Comparison of ENCODE assay signal across 19 mouse cellular contexts in the genomic region with DNA sequence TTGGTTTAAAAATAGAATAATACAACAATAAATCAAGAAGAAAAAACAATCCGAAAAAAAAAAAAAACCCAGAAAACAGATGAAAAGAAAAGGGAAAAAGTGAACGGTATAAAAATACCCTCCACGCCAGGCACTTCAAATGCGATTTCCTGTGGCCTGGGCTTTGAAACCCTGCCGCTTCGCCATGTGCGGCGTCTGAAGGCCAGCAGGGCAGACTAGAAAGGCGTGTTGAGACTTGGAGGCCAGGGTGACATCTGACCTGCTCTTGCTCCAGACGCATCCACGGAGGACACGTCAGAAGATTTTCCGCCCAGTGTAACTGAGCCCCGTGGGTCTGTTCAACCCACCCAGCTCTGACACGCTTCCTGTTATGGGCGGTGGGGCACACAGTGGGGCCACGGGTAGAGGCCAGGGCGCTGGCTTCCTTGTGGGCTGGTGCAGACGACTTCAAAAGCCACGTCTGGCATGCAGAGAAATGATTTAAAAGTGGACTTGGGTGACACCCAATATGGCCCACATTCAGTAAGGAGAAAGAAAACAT. TPM values are rescaled to one million over a fixed set of nuclear protein-coding genes. Genes with fewer than 3 reads are reported as not detected.
DNase-seq lines count a peak whose midpoint lies in the region; ATAC-seq and TF ChIP-seq lines count a peak whose summit lies in the region.
"Had no signal": no experiment of that assay in that cellular context is flagged by ENCODE, and none has a peak within 500 bp of the region (broad histone marks: within the 10 kb centered on the region; RNA-seq: fewer than 3 reads in every experiment).

No protein-coding gene starts in this region.

- no peaks in the 10 kb centered on the region for H3K36me3 ChIP-seq in kidney, postnatal 0 days (ENCODE audit: insufficient read depth, low read length)
- H3K36me3 ChIP-seq in kidney, embryonic 16.5 days (ENCODE audit: insufficient read depth, low read length): no peaks in the 10 kb centered on the region
- no peaks in the 10 kb centered on the region for H3K36me3 ChIP-seq in embryonic facial prominence, embryonic 13.5 days
- no peaks in the 10 kb centered on the region for H3K36me3 ChIP-seq in lung, postnatal 0 days (ENCODE audit: insufficient read depth, low read length)
- H3K36me3 ChIP-seq in liver, embryonic 11.5 days (ENCODE audit: control insufficient read depth, insufficient read depth, low read length): no peaks in the 10 kb centered on the region
- no peaks in the 10 kb centered on the region for H3K36me3 ChIP-seq in forebrain, embryonic 11.5 days (ENCODE audit: control insufficient read depth, insufficient read depth, low read length)
- H3K36me3 ChIP-seq: intestine, embryonic 15.5 days; liver, embryonic 15.5 days; midbrain, embryonic 12.5 days had no signal

- H3K4me1 ChIP-seq in kidney, postnatal 0 days (replicated peaks; ENCODE audit: insufficient read depth, low read length): no peaks in the 10 kb centered on the region
- H3K4me1 ChIP-seq in kidney, embryonic 16.5 days (ENCODE audit: insufficient read depth, low read length): peaks cover 6% of the 10 kb centered on the region
- peaks cover 17% of the 10 kb centered on the region for H3K4me1 ChIP-seq in embryonic facial prominence, embryonic 13.5 days
- no peaks in the 10 kb centered on the region for H3K4me1 ChIP-seq in lung, postnatal 0 days (ENCODE audit: insufficient read depth, low read depth, low read length)
- H3K4me1 ChIP-seq in liver, embryonic 11.5 days (replicated peaks; ENCODE audit: control insufficient read depth, insufficient read depth, low read length): no peaks in the 10 kb centered on the region
- H3K4me1 ChIP-seq in forebrain, embryonic 11.5 days (replicated peaks; ENCODE audit: control insufficient read depth, insufficient read depth, low read length): no peaks in the 10 kb centered on the region
- H3K4me1 ChIP-seq: liver, embryonic 15.5 days; midbrain, embryonic 12.5 days had no signal

- H3K27ac ChIP-seq in kidney, postnatal 0 days: no peak overlapping the region
- no peak overlapping the region for H3K27ac ChIP-seq in kidney, embryonic 16.5 days (ENCODE audit: low read length)
- H3K27ac ChIP-seq in embryonic facial prominence, embryonic 13.5 days: peak overlapping the region; percentile 72; the same call in 1 of the 2 replicates
- H3K27ac ChIP-seq in lung, postnatal 0 days (ENCODE audit: low read length): no peak overlapping the region
- no peak overlapping the region for H3K27ac ChIP-seq in liver, embryonic 11.5 days (ENCODE audit: low read depth, low read length)
- no peak overlapping the region for H3K27ac ChIP-seq in forebrain, embryonic 11.5 days (ENCODE audit: low read depth, low read length)
- H3K27ac ChIP-seq: intestine, embryonic 15.5 days; left cerebral cortex, adult 2 months; liver, embryonic 15.5 days; midbrain, embryonic 12.5 days had no signal

- no peak for TF ChIP-seq CTCF in kidney, postnatal 0 days (IDR thresholded peaks at IDR 0.05; ENCODE audit: low read depth)
- no peak for TF ChIP-seq CTCF in lung, postnatal 0 days (IDR thresholded peaks at IDR 0.05)

- no peak for ATAC-seq in kidney, postnatal 0 days (replicated peaks; ENCODE audit: low FRiP score, low read depth)
- ATAC-seq in kidney, embryonic 16.5 days (ENCODE audit: low FRiP score, low TSS enrichment): no peak
- ATAC-seq in embryonic facial prominence, embryonic 13.5 days (ENCODE audit: insufficient number of reproducible peaks, insufficient read depth, low FRiP score, low TSS enrichment, low read depth): no peak
- ATAC-seq in lung, postnatal 0 days: peak; percentile 46
- ATAC-seq in liver, embryonic 11.5 days (replicated peaks; ENCODE audit: low FRiP score): no peak
- no peak for ATAC-seq in forebrain, embryonic 11.5 days (replicated peaks; ENCODE audit: low FRiP score)
- ATAC-seq: intestine, embryonic 15.5 days had no signal

- no peak overlapping the region for H3K4me3 ChIP-seq in kidney, postnatal 0 days (replicated peaks; ENCODE audit: low read depth, low read length)
- H3K4me3 ChIP-seq in kidney, embryonic 16.5 days (ENCODE audit: low read length): no peak overlapping the region
- H3K4me3 ChIP-seq in embryonic facial prominence, embryonic 13.5 days: no peak overlapping the region
- no peak overlapping the region for H3K4me3 ChIP-seq in lung, postnatal 0 days (ENCODE audit: low read depth, low read length)
- no peak overlapping the region for H3K4me3 ChIP-seq in liver, embryonic 11.5 days (ENCODE audit: low read depth, low read length)
- no peak overlapping the region for H3K4me3 ChIP-seq in forebrain, embryonic 11.5 days (ENCODE audit: low read depth, low read length)
- H3K4me3 ChIP-seq: intestine, embryonic 15.5 days; left cerebral cortex, adult 2 months; liver, embryonic 15.5 days; midbrain, embryonic 12.5 days had no signal

- peak; percentile 28 for DNase-seq in kidney, postnatal 0 days (ENCODE audit: low spot score)
- DNase-seq in adrenal gland, postnatal 14 days: peak; percentile 32
- DNase-seq in lung, postnatal 0 days (ENCODE audit: low spot score): no peak
- DNase-seq in liver, embryonic 11.5 days (ENCODE audit: low spot score): no peak
- DNase-seq in forebrain, embryonic 11.5 days (ENCODE audit: low spot score): no peak
- DNase-seq: cerebellum, adult 8-10 months; heart, adult 11 months; heart, postnatal 36 days; retina, postnatal 1 day had no signal

- H3K27me3 ChIP-seq in kidney, postnatal 0 days (ENCODE audit: insufficient read depth, low read length): no peaks in the 10 kb centered on the region
- no peaks in the 10 kb centered on the region for H3K27me3 ChIP-seq in kidney, embryonic 16.5 days (ENCODE audit: insufficient read depth, low read length)
- H3K27me3 ChIP-seq in embryonic facial prominence, embryonic 13.5 days: no peaks in the 10 kb centered on the region
- H3K27me3 ChIP-seq in lung, postnatal 0 days (replicated peaks; ENCODE audit: insufficient read depth, low read length): no peaks in the 10 kb centered on the region
- H3K27me3 ChIP-seq in liver, embryonic 11.5 days (replicated peaks; ENCODE audit: control insufficient read depth, insufficient read depth, low read length): no peaks in the 10 kb centered on the region
- H3K27me3 ChIP-seq in forebrain, embryonic 11.5 days (ENCODE audit: control insufficient read depth, insufficient read depth, low read length): no peaks in the 10 kb centered on the region
- H3K27me3 ChIP-seq: intestine, embryonic 15.5 days; liver, embryonic 15.5 days; midbrain, embryonic 12.5 days had no signal

- 21% methylated on average over 20 of the region's 20 CpGs for WGBS in kidney, postnatal 0 days
- 24% methylated on average over 20 of the region's 20 CpGs for WGBS in kidney, embryonic 16.5 days
- WGBS in embryonic facial prominence, embryonic 13.5 days: 33% methylated on average over 20 of the region's 20 CpGs
- 46% methylated on average over 20 of the region's 20 CpGs for WGBS in lung, postnatal 0 days
- WGBS in liver, embryonic 11.5 days: 66% methylated on average over 20 of the region's 20 CpGs
- WGBS in forebrain, embryonic 11.5 days: 82% methylated on average over 20 of the region's 20 CpGs

- H3K4me2 ChIP-seq in kidney, postnatal 0 days (ENCODE audit: low read length): no peak overlapping the region
- no peak overlapping the region for H3K4me2 ChIP-seq in kidney, embryonic 16.5 days (replicated peaks; ENCODE audit: low read depth, low read length)
- peak overlapping the region; percentile 36 for H3K4me2 ChIP-seq in embryonic facial prominence, embryonic 13.5 days
- H3K4me2 ChIP-seq in lung, postnatal 0 days (replicated peaks; ENCODE audit: low read depth, low read length): no peak overlapping the region
- no peak overlapping the region for H3K4me2 ChIP-seq in liver, embryonic 11.5 days
- H3K4me2 ChIP-seq in forebrain, embryonic 11.5 days (ENCODE audit: low read depth, low read length, severe bottlenecking): no peak overlapping the region
- H3K4me2 ChIP-seq: intestine, embryonic 15.5 days; liver, embryonic 15.5 days; midbrain, embryonic 12.5 days had no signal

- no peak for TF ChIP-seq EP300 in lung, postnatal 0 days (IDR thresholded peaks at IDR 0.05)

- H3K9me3 ChIP-seq in kidney, postnatal 0 days (replicated peaks; ENCODE audit: low read length): no peaks in the 10 kb centered on the region
- no peaks in the 10 kb centered on the region for H3K9me3 ChIP-seq in kidney, embryonic 16.5 days (ENCODE audit: low read length)
- no peaks in the 10 kb centered on the region for H3K9me3 ChIP-seq in embryonic facial prominence, embryonic 13.5 days
- no peaks in the 10 kb centered on the region for H3K9me3 ChIP-seq in lung, postnatal 0 days (ENCODE audit: low read length)
- no peaks in the 10 kb centered on the region for H3K9me3 ChIP-seq in liver, embryonic 11.5 days (ENCODE audit: control insufficient read depth, low read length)
- H3K9me3 ChIP-seq in forebrain, embryonic 11.5 days (ENCODE audit: control insufficient read depth, low read length): no peaks in the 10 kb centered on the region
- H3K9me3 ChIP-seq: intestine, embryonic 15.5 days; liver, embryonic 15.5 days; midbrain, embryonic 12.5 days had no signal

- 0 out of 2 replicates have a peak overlapping the region, but pooled peaks have one; percentile 35 for H3K9ac ChIP-seq in kidney, postnatal 0 days (ENCODE audit: low read depth, low read length)
- H3K9ac ChIP-seq in kidney, embryonic 16.5 days (replicated peaks; ENCODE audit: low read length): no peak overlapping the region
- no peak overlapping the region for H3K9ac ChIP-seq in embryonic facial prominence, embryonic 13.5 days
- no peak overlapping the region for H3K9ac ChIP-seq in lung, postnatal 0 days (replicated peaks; ENCODE audit: low read depth)
- H3K9ac ChIP-seq in liver, embryonic 11.5 days (ENCODE audit: low read depth, low read length): no peak overlapping the region
- H3K9ac ChIP-seq in forebrain, embryonic 11.5 days (ENCODE audit: low read length): no peak overlapping the region
- H3K9ac ChIP-seq: intestine, embryonic 15.5 days; liver, embryonic 15.5 days; midbrain, embryonic 12.5 days had no signal

RNA-seq across cellular contexts. Expression of gene Smim23, which starts 22.3 kb away (rescaled TPM):
- not detected in 2 replicates for polyA plus RNA-seq in kidney, postnatal 0 days (2015; fragmentation: Nextera tagmentation; extraction: Ambion mirVana)
- not detected in 2 replicates for polyA plus RNA-seq in kidney, embryonic 16.5 days (2015; fragmentation: Nextera tagmentation; extraction: Ambion mirVana)
- not detected in 2 replicates for total RNA-seq in adrenal gland, postnatal 14 days (2021)
- polyA plus RNA-seq in embryonic facial prominence, embryonic 13.5 days (2015; fragmentation: Nextera tagmentation; extraction: Ambion mirVana): not detected in 2 replicates
- not detected in 2 replicates for polyA plus RNA-seq in lung, postnatal 0 days (2015; fragmentation: Nextera tagmentation; extraction: Ambion mirVana)
- polyA plus RNA-seq in liver, embryonic 11.5 days (2014; fragmentation: Nextera tagmentation; extraction: Ambion mirVana): not detected in 2 replicates
- not detected in 2 replicates for polyA plus RNA-seq in forebrain, embryonic 11.5 days (2014; fragmentation: Nextera tagmentation; extraction: Ambion mirVana)
- total RNA-seq: heart, postnatal 36 days; left cerebral cortex, adult 2 months had no signal
- polyA plus RNA-seq: brain, embryonic 14.5 days; intestine, embryonic 15.5 days; large intestine, adult 2 months; liver, embryonic 15.5 days; midbrain, embryonic 12.5 days; spleen, adult 2 months; urinary bladder, adult 2 months had no signal

Comparison
In these comparisons a context has a peak if more than half of its experiments do, and no peak if none do; other contexts are left out.
1. DNase-seq: peak in kidney, postnatal 0 days (single experiment) and adrenal gland, postnatal 14 days (single experiment); none in lung, postnatal 0 days (single experiment), liver, embryonic 11.5 days (single experiment) and forebrain, embryonic 11.5 days (single experiment).